Mouse (Mus musculus): ENCODE measurements around the gene Gm8926. TPM values are rescaled to one million over a fixed set of nuclear protein-coding genes. Genes with fewer than 3 reads are reported as not detected.

Gm8926 gene
- not detected in 2 replicates for polyA plus RNA-seq (2012; rRNA removed)

GRCm38 (mm10) chr5:11770248-11770647 is at the start of gene Gm8926:
TSS of gene Gm8926 (plus strand) at chr5:11770548.

Other genes with a start within 250 kb of the Gm8926 start
- gene Gm6460, start 175.6 kb upstream of the Gm8926 start, polyA plus RNA-seq (2012; rRNA removed): not detected in 2 replicates
- gene Gm8922, start 88.6 kb upstream of the Gm8926 start, polyA plus RNA-seq (2012; rRNA removed): not detected in 2 replicates
- not detected in 2 replicates for gene Gm6465, start 75.0 kb downstream of the Gm8926 start, polyA plus RNA-seq (2012; rRNA removed)
- not detected in 2 replicates for gene 4933402N22Rik, start 147.5 kb downstream of the Gm8926 start, polyA plus RNA-seq (2012; rRNA removed)

Measured in liver, embryonic 14 days (tissue).